Mouse (Mus musculus): ENCODE measurements at regions not wholly inside any gene's neighbourhood (a gene's known extent, or its start where the extent isn't known, plus 50 kb on each side); places are given as distances from the start of the nearest gene placed in this dataset.

DNA sequence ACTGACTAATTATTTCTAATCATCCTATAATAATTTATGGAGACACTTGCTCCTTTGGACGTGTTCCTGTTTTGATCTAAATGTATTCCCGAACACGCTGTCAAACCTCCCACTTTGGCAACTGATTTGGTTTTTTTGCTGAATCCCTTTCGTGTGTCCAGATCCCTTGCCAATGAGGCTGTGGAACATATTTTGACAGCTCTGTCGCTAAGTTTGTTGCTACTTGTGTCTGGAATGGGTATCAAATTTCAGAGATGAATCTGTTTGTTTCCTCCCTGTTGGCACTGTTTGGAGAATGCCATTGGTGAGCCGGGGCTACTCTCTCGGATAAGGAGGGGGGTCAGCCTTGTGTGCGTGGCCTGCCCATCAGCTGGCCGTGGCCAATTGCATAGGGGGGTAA lies 277.2 kb upstream of the Tshz3 start:
- H3K4me2 ChIP-seq (replicated peaks), result no peak overlapping the region
- H3K9me3 ChIP-seq, result no peaks in the 10 kb centered on the region
- H3K4me3 ChIP-seq, result no peak overlapping the region
- H3K9ac ChIP-seq, result no peak overlapping the region
- no peak for ATAC-seq (ENCODE audit: low FRiP score, low read depth)
- no peaks in the 10 kb centered on the region for H3K36me3 ChIP-seq
- no peaks in the 10 kb centered on the region for H3K4me1 ChIP-seq
- H3K27me3 ChIP-seq (replicated peaks), result no peaks in the 10 kb centered on the region
- H3K27ac ChIP-seq, result no peak overlapping the region
- WGBS, result 85% methylated on average over 9 of the region's 9 CpGs

DNA sequence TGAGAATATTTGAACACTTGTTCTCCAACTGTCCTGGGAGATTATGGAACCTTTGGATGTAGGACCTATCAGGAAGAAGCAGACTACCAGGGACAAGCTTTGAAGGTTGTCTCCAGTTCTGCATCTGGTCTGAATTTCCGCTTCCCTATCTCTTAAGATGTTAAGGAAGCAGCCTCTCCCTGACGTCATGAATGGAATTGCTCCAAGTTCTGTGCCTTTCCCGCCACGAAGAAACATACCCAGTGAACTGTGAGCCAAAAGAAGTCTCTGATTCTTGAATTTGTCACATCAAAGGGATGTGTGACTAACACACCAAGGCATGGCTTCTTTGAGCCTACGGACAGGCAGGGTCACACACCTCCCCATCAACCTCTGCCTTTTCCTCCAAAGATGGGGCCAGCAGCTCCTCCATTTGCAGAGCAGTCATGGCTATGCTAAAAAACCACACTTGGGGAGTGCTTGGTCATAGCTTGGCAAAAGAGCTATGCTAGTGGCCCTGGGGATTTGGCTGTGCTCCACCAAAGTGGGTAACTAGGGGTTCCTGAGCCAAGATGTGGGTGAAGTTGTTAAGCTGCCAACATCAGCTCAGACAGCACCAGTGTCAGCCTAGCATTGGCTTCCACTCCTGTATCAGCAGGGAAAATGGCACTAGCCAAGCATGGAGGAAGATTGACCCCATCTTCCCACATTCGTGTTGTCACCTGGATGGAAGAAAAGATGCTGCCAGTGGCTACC lies 248.6 kb upstream of the Tshz3 start:
- no peaks in the 10 kb centered on the region for H3K27me3 ChIP-seq (replicated peaks)
- H3K4me3 ChIP-seq, result no peak overlapping the region
- no peak overlapping the region for H3K9ac ChIP-seq
- no peak overlapping the region for H3K4me2 ChIP-seq (replicated peaks)
- H3K36me3 ChIP-seq, result no peaks in the 10 kb centered on the region
- ATAC-seq (ENCODE audit: low FRiP score, low read depth), result no peak
- no peak overlapping the region for H3K27ac ChIP-seq
- 84% methylated on average over 6 of the region's 6 CpGs for WGBS
- H3K9me3 ChIP-seq, result no peaks in the 10 kb centered on the region
- H3K4me1 ChIP-seq, result no peaks in the 10 kb centered on the region

DNA sequence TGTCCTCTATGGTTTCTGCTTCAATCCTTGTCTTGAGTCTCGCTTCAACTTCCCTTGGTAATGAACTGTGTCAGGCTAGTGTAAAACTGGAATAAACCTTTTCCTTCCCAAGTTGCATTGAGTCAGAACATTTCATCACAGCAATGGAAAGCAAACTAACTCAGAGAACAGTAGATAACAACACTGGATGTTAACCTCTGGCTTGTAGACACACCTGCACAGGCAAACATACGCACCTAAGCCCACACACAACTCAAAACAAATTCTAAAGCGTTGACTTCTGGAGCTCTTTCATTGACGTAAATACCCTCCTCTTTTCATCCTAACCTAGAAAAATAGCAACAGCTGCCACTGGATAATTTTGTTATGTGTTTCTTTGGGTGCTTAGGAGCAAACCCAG lies 244.1 kb upstream of the Tshz3 start:
- Histone ChIP-seq H3K4me2 (replicated peaks) (no peak overlapping the region), H3K27ac (no peak overlapping the region), H3K9ac (no peak overlapping the region), H3K36me3 (no peaks in the 10 kb centered on the region), H3K4me1 (no peaks in the 10 kb centered on the region), H3K4me3 (no peak overlapping the region), H3K9me3 (no peaks in the 10 kb centered on the region), H3K27me3 (replicated peaks) (no peaks in the 10 kb centered on the region)
- 86% methylated on average over 4 of the region's 4 CpGs for WGBS
- ATAC-seq (ENCODE audit: low FRiP score, low read depth), result no peak

DNA sequence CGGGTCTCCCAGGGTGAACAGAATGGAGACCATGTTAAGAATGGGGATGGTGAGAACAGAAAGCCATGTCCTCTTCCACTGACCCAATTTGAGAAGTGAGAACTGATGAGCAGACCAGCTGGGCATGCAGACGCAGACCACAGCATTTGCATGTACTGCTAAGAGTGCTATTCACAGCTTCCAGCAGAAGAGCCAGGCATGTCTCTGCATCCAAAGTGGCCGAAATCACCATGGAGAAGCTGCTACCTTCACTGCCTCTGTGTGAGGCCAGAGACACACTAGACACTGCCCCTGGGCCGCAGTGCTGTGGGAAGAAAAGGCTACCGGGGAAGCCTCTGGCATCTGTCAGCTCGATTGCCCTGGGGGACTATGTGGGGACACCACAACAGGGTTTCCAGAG lies 241.8 kb upstream of the Tshz3 start:
- H3K9ac ChIP-seq, result no peak overlapping the region
- 82% methylated on average over 6 of the region's 6 CpGs for WGBS

DNA sequence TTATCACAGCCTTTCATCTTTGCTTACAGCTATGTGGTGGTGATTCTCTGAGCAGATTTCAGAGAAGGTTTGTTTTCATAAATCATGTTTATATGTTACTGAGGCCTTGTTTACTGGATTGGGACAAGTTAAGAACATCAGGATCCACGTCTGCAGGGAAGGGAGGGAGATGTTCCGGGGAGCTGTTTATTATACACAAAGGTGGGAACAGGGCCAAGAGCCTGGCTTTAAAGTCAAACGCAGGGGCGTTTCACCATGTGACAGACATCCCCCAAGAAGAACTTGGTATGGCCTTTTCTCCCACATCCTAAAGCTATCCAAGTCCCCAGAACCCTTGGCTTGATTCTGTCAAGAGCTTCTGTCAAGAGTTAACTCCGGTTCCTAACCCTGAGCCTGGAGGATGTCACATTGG lies 235.5 kb upstream of the Tshz3 start:
- Histone ChIP-seq H3K9me3 (no peaks in the 10 kb centered on the region), H3K27ac (no peak overlapping the region), H3K4me3 (no peak overlapping the region), H3K27me3 (replicated peaks) (no peaks in the 10 kb centered on the region), H3K9ac (no peak overlapping the region), H3K36me3 (no peaks in the 10 kb centered on the region), H3K4me2 (replicated peaks) (no peak overlapping the region), H3K4me1 (no peaks in the 10 kb centered on the region)
- WGBS, result 81% methylated on average over 5 of the region's 5 CpGs
- no peak for ATAC-seq (ENCODE audit: low FRiP score, low read depth)

More for the DNA sequence above, 241.8 kb upstream of the Tshz3 start:
- Histone ChIP-seq H3K4me3 (no peak overlapping the region), H3K4me2 (replicated peaks) (no peak overlapping the region), H3K27ac (no peak overlapping the region), H3K4me1 (no peaks in the 10 kb centered on the region), H3K36me3 (no peaks in the 10 kb centered on the region), H3K27me3 (replicated peaks) (no peaks in the 10 kb centered on the region), H3K9me3 (no peaks in the 10 kb centered on the region)
- no peak for ATAC-seq (ENCODE audit: low FRiP score, low read depth)

DNA sequence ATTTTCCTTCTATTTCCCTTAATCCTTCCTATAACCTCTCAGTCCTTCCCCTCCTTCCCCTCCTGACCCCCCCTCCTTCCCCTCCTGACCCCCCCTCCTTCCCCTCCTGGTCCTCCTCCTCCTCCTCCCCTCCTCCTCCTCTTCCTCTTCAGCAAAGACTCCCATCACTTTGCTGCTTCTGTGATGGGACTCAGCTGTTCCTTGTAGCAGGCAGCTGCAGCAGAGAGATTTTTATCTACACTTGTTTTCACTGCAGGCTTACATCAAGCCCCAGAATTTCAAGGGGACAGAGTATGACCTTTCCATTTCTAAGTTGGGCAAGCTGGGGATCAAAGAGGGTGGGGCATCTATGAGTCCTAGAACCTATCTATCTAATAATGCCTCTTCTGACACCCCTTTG lies 228.5 kb upstream of the Tshz3 start:
- ATAC-seq (ENCODE audit: low FRiP score, low read depth), result no peak
- H3K4me2 ChIP-seq (replicated peaks), result no peak overlapping the region

DNA sequence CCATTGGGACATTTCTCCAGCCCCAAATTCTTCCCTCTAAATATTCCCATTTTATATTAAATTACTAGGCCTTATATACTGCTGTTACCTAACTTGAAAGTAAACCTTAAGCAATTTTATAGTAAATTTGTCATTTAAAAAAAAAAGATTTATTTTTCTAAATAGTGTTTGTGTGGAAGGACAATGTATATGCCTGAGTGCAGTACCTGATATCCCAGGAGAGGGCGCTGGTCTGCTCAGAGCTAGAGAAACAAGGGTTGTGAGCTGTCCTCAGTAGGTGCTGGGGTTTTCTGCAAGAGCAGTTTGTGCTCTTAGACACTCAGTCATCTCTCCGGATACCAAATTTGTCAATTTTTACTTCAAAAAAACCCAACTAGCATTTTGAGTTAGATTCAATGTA lies 224.4 kb upstream of the Tshz3 start:
- no peaks in the 10 kb centered on the region for H3K36me3 ChIP-seq
- WGBS, result 74% methylated on average over 2 of the region's 2 CpGs
- H3K27me3 ChIP-seq (replicated peaks), result no peaks in the 10 kb centered on the region
- H3K9ac ChIP-seq, result no peak overlapping the region
- no peaks in the 10 kb centered on the region for H3K4me1 ChIP-seq
- no peak overlapping the region for H3K27ac ChIP-seq
- no peak for ATAC-seq (ENCODE audit: low FRiP score, low read depth)
- H3K4me2 ChIP-seq (replicated peaks), result no peak overlapping the region
- no peaks in the 10 kb centered on the region for H3K9me3 ChIP-seq
- H3K4me3 ChIP-seq, result no peak overlapping the region

More for the DNA sequence above, 228.5 kb upstream of the Tshz3 start:
- H3K9me3 ChIP-seq, result no peaks in the 10 kb centered on the region
- H3K27me3 ChIP-seq (replicated peaks), result no peaks in the 10 kb centered on the region
- H3K36me3 ChIP-seq, result no peaks in the 10 kb centered on the region
- no peak overlapping the region for H3K4me3 ChIP-seq
- no peak overlapping the region for H3K9ac ChIP-seq
- H3K27ac ChIP-seq, result no peak overlapping the region
- H3K4me1 ChIP-seq, result no peaks in the 10 kb centered on the region

DNA sequence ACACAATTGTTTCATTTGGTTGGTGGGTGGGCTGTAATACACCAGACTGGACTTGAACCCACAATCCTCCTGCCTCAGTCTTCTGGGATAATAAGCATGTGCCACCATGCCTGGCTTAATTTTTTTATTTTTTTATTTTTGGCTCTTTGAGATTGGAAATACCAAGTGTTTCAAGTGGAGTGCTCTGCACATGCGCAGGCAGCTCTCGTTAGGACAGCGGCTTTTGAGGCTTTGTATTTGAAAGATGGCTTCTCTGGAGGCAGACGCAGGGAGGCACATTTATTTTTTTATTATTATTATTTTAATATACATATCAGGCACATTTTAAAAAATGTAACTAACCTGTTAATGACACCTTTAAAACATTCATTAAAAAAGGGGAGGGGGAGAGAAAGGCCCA lies 221.5 kb upstream of the Tshz3 start:
- ATAC-seq (ENCODE audit: low FRiP score, low read depth), result no peak

DNA sequence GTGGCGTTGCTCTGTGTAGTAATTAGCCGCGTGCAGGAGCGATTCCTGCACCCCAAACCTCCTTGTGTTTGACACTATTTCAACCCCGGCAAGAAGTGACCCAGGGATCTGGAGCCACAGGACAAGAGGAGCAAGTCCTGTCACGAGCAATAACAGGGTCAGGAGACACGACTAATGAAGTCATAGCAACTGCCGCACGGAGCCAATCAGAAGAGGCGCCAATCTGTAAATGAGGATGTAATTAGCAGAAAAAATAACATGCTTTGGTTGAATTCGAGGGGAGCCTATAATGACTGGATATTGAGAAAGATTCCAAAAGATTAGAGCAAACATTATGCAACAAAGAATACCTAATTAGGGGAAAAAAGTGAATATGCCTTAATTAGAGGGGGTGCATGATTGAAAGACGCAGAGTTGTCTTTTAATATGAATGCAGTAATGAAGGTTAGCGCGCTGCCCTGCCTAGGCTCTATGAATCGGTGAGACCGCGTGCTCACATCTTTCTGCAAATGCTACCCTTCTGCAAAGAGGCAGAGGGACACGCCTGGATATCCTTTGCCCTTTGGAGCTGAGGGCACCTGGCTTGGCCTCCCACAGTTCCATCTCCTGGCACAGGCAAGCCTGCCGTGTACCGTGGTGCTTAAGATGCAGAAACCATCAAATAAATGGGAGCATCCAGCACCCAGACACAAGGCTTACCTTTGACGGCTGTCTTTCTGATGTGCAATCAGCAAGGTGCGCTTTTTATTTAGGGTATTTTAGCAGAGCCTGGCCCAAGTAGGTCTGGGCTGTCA lies 220.9 kb upstream of the Tshz3 start:
- Histone ChIP-seq H3K4me3 (no peak overlapping the region), H3K36me3 (no peaks in the 10 kb centered on the region), H3K27ac (no peak overlapping the region), H3K4me1 (peaks cover 7% of the 10 kb centered on the region; the same call in 1 of the 2 replicates), H3K9ac (no peak overlapping the region), H3K27me3 (replicated peaks) (no peaks in the 10 kb centered on the region), H3K9me3 (no peaks in the 10 kb centered on the region), H3K4me2 (replicated peaks) (no peak overlapping the region)
- ATAC-seq (ENCODE audit: low FRiP score, low read depth), result no peak
- 74% methylated on average over 22 of the region's 22 CpGs for WGBS

More for the DNA sequence above, 221.5 kb upstream of the Tshz3 start:
- Histone ChIP-seq H3K4me1 (peaks cover 7% of the 10 kb centered on the region; the same call in 1 of the 2 replicates), H3K36me3 (no peaks in the 10 kb centered on the region), H3K9me3 (no peaks in the 10 kb centered on the region), H3K9ac (no peak overlapping the region), H3K4me2 (replicated peaks) (no peak overlapping the region), H3K27me3 (replicated peaks) (no peaks in the 10 kb centered on the region), H3K4me3 (no peak overlapping the region), H3K27ac (no peak overlapping the region)
- 86% methylated on average over 4 of the region's 4 CpGs for WGBS

DNA sequence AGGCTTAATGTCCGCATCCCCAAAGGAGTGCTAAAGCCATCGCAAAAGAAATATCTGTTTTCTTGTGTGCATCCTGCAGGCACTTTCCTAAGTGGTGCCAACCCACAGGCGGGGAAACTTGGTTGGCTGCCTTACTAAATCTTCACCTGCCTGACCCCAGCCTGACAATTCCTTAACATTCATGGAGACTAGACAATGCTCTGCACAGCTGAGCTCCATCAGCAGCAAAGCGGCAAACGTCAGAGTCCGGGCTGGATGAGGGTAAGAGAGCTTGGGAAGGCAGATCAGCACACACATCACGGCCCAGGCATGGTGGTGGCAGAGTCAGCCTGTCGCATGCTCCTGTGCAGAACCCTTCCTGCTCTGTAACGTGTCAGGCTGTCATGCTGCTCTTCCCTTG lies 209.8 kb upstream of the Tshz3 start:
- 83% methylated on average over 9 of the region's 9 CpGs for WGBS

DNA sequence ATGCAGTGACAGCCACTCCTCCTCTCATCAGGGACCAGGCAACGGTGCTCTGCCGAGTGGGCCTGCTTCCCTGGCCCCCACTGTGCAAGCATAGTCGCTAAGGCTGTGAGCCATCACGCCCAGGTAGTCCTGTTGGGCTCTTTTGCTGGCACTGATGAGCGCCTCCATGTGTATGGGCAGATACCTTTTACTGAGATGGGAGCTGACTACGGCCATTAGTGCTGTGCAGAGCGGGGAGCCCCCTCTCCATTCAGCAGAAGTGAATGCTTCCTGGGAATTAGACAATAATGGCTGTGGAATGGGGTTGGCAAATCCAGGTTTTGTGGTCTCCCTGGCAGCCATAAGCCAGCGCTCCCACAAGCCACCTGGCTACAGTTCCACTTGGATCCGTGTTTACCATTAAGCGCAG lies 206.7 kb upstream of the Tshz3 start:
- H3K9ac ChIP-seq, result no peak overlapping the region
- no peaks in the 10 kb centered on the region for H3K9me3 ChIP-seq
- no peak overlapping the region for H3K4me2 ChIP-seq (replicated peaks)
- no peak for ATAC-seq (ENCODE audit: low FRiP score, low read depth)
- H3K36me3 ChIP-seq, result no peaks in the 10 kb centered on the region
- H3K4me1 ChIP-seq, result no peaks in the 10 kb centered on the region
- no peak overlapping the region for H3K4me3 ChIP-seq
- WGBS, result 79% methylated on average over 10 of the region's 10 CpGs
- H3K27me3 ChIP-seq (replicated peaks), result no peaks in the 10 kb centered on the region
- H3K27ac ChIP-seq, result no peak overlapping the region

More for the DNA sequence above, 209.8 kb upstream of the Tshz3 start:
- H3K36me3 ChIP-seq, result no peaks in the 10 kb centered on the region
- H3K4me2 ChIP-seq (replicated peaks), result no peak overlapping the region
- no peak overlapping the region for H3K4me3 ChIP-seq
- ATAC-seq (ENCODE audit: low FRiP score, low read depth), result no peak
- no peaks in the 10 kb centered on the region for H3K27me3 ChIP-seq (replicated peaks)
- no peaks in the 10 kb centered on the region for H3K9me3 ChIP-seq
- H3K4me1 ChIP-seq, result no peaks in the 10 kb centered on the region
- H3K27ac ChIP-seq, result no peak overlapping the region
- no peak overlapping the region for H3K9ac ChIP-seq

DNA sequence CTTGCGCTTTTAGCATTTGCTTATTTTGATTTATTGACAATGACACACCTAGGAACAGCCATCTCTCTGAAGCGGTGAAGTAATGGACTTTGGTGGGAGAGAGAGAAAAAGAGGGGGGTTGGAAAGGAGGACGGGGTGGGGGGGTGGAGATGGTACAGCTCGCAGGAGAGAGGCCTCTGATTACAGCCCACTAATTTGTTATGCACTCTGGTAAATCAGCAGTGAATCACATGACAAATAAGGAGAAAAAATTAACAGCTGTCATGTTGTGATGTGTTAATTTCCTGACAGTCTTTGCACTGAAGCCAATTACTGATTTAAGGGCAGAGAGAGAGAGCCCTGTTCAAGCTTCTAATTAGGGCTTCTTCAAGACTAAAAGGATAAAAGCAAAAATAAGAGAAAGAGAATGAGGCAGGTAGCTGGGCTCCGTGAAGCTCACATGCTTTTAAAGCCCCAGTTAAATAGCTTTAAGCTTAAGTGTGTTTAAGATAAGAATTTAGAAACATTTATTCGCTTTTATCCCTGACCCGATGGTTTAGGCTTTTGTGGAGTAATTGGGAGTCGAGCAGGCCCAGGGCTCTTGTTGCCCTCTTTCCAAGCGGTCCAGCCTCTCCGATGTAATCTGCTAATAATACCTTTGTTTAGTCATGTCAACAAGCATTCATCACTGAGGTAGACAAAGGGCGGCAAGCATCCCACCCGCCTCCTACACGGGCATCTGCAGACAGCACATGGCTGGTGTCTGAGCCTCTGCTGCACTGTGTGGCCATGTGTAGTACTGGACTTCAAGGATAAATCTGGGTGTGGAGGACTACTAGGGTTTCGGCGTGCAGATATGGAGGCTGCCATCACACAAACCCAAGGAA lies 193.7 kb upstream of the Tshz3 start:
- Histone ChIP-seq H3K36me3 (no peaks in the 10 kb centered on the region), H3K4me3 (no peak overlapping the region), H3K27me3 (replicated peaks) (no peaks in the 10 kb centered on the region), H3K9ac (no peak overlapping the region), H3K4me2 (replicated peaks) (no peak overlapping the region), H3K4me1 (no peaks in the 10 kb centered on the region), H3K27ac (no peak overlapping the region), H3K9me3 (no peaks in the 10 kb centered on the region)
- WGBS, result 65% methylated on average over 15 of the region's 15 CpGs
- ATAC-seq (ENCODE audit: low FRiP score, low read depth), result peak; percentile 68; the same call in 1 of the 2 replicates
